Mouse (Mus musculus) heart, embryonic 14.5 days (tissue): Measurements from ENCODE around the gene Rab44. TPM values are rescaled to one million over a fixed set of nuclear protein-coding genes. Genes with fewer than 3 reads are reported as not detected.

ENCODE experiments used
- ATAC-seq: fragments of 200-750 bp; cut with Nextera tagmentation; 2 replicates; pipeline ENCODE4 v1.8.0; 2017; ENCODE audit warnings: low read depth, moderate TSS enrichment; ENCODE audit not compliant: insufficient number of reproducible peaks, insufficient read depth, low FRiP score
- H3K27ac ChIP-seq, 2 experiments: fragments of 200-500 bp in 1 of 2; fragments of 300-500 bp in 1 of 2; sonication (generic) in 1 of 2; replicated peaks in 1 of 2; 2 replicates each; pipeline ENCODE4 v1.5.1; 2012 to 2014; ENCODE audit warnings: low read depth in 2 of 2, low read length in 2 of 2, control low read depth in 1 of 2, mild to moderate bottlenecking in 1 of 2, mixed read lengths in 1 of 2; ENCODE audit not compliant: control insufficient read depth in 1 of 2, insufficient read depth in 1 of 2
- H3K27me3 ChIP-seq: fragments of 300-500 bp; sonication (generic); 2 replicates; pipeline ENCODE4 v1.6.1; 2014; ENCODE audit warnings: mild to moderate bottlenecking, low read length, control low read depth; ENCODE audit not compliant: control insufficient read depth, insufficient read depth
- H3K36me3 ChIP-seq: fragments of 300-500 bp; sonication (generic); 2 replicates; pipeline ENCODE4 v1.6.1; 2014; ENCODE audit warnings: mild to moderate bottlenecking, control low read depth, low read length, mixed read lengths; ENCODE audit not compliant: control insufficient read depth, insufficient read depth
- H3K4me1 ChIP-seq, 2 experiments: fragments of 200-500 bp in 1 of 2; fragments of 300-500 bp in 1 of 2; sonication (generic) in 1 of 2; 2 replicates each; pipeline ENCODE4 v1.6.1; 2012 to 2014; ENCODE audit warnings: low read length in 2 of 2, control low read depth in 1 of 2, mixed read lengths in 1 of 2; ENCODE audit not compliant: control insufficient read depth in 2 of 2, insufficient read depth in 2 of 2
- H3K4me2 ChIP-seq: fragments of 300-500 bp; sonication (generic); 2 replicates; pipeline ENCODE4 v1.6.1; 2014; ENCODE audit warnings: mild to moderate bottlenecking, low read length
- H3K4me3 ChIP-seq, 2 experiments: fragments of 200-500 bp in 1 of 2; fragments of 300-500 bp in 1 of 2; sonication (generic) in 1 of 2; 2 replicates each; pipeline ENCODE4 v1.5.1; 2012 to 2014; ENCODE audit warnings: low read length in 2 of 2, mild to moderate bottlenecking in 2 of 2, control low read depth in 1 of 2, low read depth in 1 of 2, moderate library complexity in 1 of 2; ENCODE audit not compliant: control insufficient read depth in 1 of 2, insufficient read depth in 1 of 2
- H3K9ac ChIP-seq: fragments of 300-500 bp; sonication (generic); 2 replicates; pipeline ENCODE4 v1.6.1; 2014; ENCODE audit warnings: mild to moderate bottlenecking, low read length
- H3K9me3 ChIP-seq: fragments of 300-500 bp; sonication (generic); 2 replicates; pipeline ENCODE4 v1.6.1; 2016; ENCODE audit warnings: low read length, control low read depth; ENCODE audit not compliant: control insufficient read depth
- WGBS: fragments of 180-500 bp; shearing (Covaris S2); extraction: QIAGEN DNeasy Blood & Tissue Kit; methylation state at CpG from one replicate; pipeline ENCODE4 v1.1.7; 2014; 5-methylcytosine and 5-hydroxymethylcytosine counted together
- polyA plus RNA-seq: library from polyadenylated mRNA; unstranded; fragments of >200 nt; fragmentation: Nextera tagmentation; extraction: Ambion mirVana; gene quantifications from 2 replicates; pipeline ENCODE4 v1.2.1, GENCODE M21; 2014

Rab44 gene
- polyA plus RNA-seq, 1 experiment from 2014 or later: 0.23 TPM

DNA sequence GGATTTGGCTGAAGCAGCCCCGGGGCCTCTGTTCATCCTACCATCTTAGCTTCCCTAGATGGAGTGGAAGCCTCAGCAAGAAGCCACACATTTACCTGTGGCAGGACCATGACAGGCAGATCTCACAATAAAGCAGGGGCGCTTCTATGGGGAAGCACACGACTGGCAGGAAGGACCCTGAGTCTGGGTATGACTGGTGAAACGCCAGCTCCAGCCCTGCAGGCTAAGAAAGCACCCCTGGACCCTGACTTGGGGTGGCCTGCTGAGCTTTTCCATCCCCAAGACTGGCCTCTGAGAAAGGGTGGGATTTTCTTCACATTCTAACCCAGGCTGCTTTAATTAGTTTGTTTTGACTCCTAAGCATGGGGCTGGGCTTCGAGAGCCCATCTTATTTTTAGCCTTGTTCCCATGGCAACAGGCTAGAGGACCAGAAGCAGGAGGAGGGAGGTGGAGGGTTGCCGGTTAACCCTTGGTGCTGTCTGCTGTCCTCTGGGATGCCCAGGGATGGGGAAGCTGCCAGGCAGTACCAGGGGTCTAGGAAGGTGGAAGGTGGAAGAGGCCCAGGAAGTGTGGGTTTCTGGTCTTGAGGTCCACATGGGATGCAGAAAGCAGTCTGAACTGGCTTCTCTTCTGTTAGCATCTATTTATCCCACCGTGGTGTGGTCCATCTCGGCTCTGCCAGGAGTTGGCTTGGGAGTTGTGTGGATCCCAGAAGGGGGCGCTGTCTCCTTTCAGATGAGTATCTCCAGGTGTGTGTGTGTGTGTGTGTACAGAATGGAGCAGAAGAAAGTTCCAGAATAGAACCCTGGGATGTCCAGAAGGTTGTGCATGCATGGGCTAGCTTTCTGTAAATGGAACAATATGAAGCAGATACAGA, 62.7 kb downstream of the Rab44 start:
- peak; percentile 53; the same call in 1 of the 2 replicates for ATAC-seq
- H3K36me3 ChIP-seq: no peaks in the 10 kb centered on the region
- WGBS: 21% methylated on average over 9 of the region's 9 CpGs
- H3K4me2 ChIP-seq: peak overlapping the region; percentile 29
- H3K4me3 ChIP-seq: no peak overlapping the region
- H3K4me1 ChIP-seq: peaks cover 19 to 31% of the 10 kb centered on the region in 2 experiments
- H3K27ac ChIP-seq: peak overlapping the region in 1 of 2 experiments; percentile 26; a peak in 1 of 4 replicates
- no peaks in the 10 kb centered on the region for H3K27me3 ChIP-seq
- peak overlapping the region; percentile 10; the same call in 1 of the 2 replicates for H3K9ac ChIP-seq
- no peaks in the 10 kb centered on the region for H3K9me3 ChIP-seq

DNA sequence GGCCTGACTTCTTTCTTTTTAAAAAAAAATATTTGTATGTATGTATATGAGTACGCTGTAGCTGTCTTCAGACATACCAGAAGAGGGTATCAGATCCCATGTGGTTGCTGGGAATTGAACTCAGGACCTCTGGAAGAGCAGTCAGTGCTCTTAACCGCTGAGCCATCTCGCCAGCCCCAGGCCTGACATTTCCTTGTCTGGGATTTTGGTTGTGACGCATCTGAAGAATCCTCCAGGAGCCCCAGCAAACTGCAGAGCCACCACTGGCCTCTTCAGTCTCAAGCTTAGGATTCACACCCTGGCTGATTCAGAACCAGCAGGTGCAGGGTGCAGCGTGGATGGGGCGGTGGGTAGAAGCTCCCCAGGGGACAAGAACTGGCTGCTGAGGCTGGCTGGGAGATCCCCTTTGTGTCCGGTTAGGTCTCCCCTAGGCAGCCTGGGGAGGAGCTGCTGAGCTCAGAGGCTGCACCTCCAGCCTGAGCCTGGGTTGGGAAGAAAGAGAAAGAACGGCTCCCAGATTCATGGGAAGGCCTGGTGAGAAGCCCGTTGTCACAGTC, 64.6 kb downstream of the Rab44 start:
- Histone ChIP-seq H3K4me3 (no peak overlapping the region), H3K36me3 (no peaks in the 10 kb centered on the region), H3K27me3 (no peaks in the 10 kb centered on the region), H3K9me3 (no peaks in the 10 kb centered on the region), H3K9ac (no peak overlapping the region), H3K4me1 (peaks cover 19 to 26% of the 10 kb centered on the region in 2 experiments), H3K27ac (peak overlapping the region in 1 of 2 experiments; percentile 44; a peak in 2 of 4 replicates), H3K4me2 (no peak overlapping the region)
- WGBS: 73% methylated on average over 9 of the region's 9 CpGs
- no peak for ATAC-seq

DNA sequence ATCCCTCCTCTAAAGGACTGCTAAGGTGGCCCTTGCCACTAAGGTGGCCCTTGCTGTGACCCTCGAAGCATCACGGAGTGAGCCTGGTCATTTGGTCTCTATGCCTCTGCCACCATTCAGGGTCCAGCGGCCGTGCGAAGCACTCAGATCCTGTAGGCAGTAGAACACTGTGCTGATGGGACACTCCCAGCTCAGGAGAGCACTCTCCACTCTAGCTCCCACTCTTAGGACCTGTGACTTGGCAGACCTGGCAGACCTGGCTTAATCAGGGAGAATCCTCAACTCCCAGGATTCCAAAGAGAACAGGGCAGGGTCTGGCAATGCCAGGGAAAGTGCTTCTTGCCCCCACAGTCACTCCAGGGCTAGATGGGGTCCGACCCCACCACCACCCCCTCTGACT, 66.0 kb downstream of the Rab44 start:
- ATAC-seq: no peak

DNA sequence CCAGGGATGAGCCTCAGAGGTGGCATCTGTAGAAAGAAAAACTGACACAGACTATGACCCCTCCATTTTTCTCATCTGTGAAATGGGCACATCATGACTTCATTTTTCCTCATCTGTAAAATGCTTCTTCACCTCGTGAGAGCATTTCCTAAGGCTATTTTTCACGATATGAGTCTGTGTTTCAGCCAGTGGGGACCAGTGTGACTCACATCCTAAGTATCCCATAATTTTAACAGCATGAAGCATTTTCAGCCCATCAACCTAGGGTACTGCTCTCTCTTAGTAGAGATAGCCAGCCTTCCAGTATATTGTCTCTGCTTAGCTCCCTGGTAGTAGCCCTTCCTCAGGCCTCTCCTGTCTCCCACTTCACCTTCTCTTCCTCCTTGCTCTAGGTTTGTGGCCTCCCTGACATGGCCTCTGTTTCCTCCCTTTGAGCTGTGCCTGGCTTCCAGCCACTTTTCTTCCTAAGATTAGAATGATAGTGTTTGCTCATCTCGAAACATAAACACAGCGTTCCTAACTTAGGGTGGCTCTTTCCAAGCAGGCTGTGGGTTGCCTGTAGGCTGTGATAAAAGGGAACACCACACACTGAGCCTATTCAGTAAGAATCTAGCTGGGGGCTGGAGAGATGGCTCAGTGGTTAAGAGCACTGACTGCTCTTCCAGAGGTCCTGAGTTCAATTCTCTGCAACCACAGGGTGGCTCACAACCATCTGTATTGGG, 66.6 kb downstream of the Rab44 start:
- H3K27ac ChIP-seq: no peak overlapping the region
- no peak for ATAC-seq
- no peaks in the 10 kb centered on the region for H3K27me3 ChIP-seq

More for the DNA sequence above, 66.0 kb downstream of the Rab44 start:
- no peak overlapping the region for H3K9ac ChIP-seq
- no peaks in the 10 kb centered on the region for H3K9me3 ChIP-seq
- WGBS: 90% methylated on average over 6 of the region's 6 CpGs
- no peaks in the 10 kb centered on the region for H3K27me3 ChIP-seq
- H3K36me3 ChIP-seq: no peaks in the 10 kb centered on the region
- H3K4me3 ChIP-seq: no peak overlapping the region
- 0 out of 4 replicates have a peak overlapping the region, but pooled peaks of 1 of the 2 experiments have one; percentile 28 for H3K27ac ChIP-seq
- no peak overlapping the region for H3K4me2 ChIP-seq
- peaks cover 19 to 26% of the 10 kb centered on the region in 2 experiments for H3K4me1 ChIP-seq

DNA sequence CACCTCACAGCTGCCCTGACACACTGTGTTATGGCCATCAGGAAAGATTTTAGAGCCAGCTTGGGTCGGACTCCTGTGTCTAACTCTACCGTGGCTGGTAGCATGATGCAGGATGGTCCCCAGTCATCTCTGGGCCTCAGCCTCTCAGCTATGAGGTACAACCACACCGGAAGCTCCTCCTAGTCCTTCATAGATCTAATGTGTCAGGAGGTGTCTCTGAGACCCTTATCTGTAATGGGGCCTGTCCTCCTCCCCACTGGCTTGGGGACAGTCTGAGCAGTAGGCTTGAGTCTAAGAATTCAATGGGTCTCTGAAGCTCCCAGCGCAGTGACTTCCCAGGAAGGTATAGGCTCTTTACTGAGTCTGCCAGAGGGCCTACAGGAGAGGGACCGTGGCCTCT, 67.8 kb downstream of the Rab44 start:
- no peak overlapping the region for H3K4me2 ChIP-seq
- no peak overlapping the region for H3K27ac ChIP-seq
- peaks cover 11% of the 10 kb centered on the region in 2 experiments for H3K4me1 ChIP-seq
- H3K9ac ChIP-seq: no peak overlapping the region
- no peak for ATAC-seq
- no peak overlapping the region for H3K4me3 ChIP-seq
- H3K27me3 ChIP-seq: no peaks in the 10 kb centered on the region
- H3K36me3 ChIP-seq: no peaks in the 10 kb centered on the region
- WGBS: 54% methylated on average over 5 of the region's 5 CpGs
- H3K9me3 ChIP-seq: no peaks in the 10 kb centered on the region

More for the DNA sequence above, 66.6 kb downstream of the Rab44 start:
- H3K9ac ChIP-seq: no peak overlapping the region
- 53% methylated on average over 4 of the region's 4 CpGs for WGBS
- H3K4me2 ChIP-seq: no peak overlapping the region
- H3K4me3 ChIP-seq: no peak overlapping the region
- H3K4me1 ChIP-seq: peaks cover 20 to 23% of the 10 kb centered on the region in 2 experiments
- H3K36me3 ChIP-seq: no peaks in the 10 kb centered on the region
- no peaks in the 10 kb centered on the region for H3K9me3 ChIP-seq

DNA sequence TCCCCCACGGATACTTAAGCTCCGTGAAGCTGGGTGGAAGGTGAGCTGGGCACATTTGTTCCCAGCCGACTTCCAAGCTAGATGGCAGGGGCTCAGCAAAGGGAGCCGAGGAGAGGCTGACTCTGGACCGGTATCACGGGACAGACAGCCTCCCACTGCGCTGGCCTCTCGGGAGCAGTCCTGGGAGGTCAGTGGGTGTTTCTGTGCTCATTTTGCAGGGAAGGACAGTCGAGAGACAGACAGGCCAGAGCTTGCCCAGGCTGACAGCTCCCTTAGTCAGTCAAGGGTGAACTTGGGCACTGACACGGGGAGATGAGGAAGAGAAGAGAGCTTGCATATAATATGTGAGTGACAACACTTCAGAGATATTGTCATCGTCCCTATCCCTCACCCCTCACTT, 69.2 kb downstream of the Rab44 start:
- no peak for ATAC-seq
- H3K4me1 ChIP-seq: peaks cover 9% of the 10 kb centered on the region in 2 experiments; a peak in 1 of 4 replicates
- no peak overlapping the region for H3K27ac ChIP-seq
- H3K36me3 ChIP-seq: no peaks in the 10 kb centered on the region
- H3K9me3 ChIP-seq: no peaks in the 10 kb centered on the region
- H3K4me3 ChIP-seq: no peak overlapping the region
- H3K9ac ChIP-seq: no peak overlapping the region
- H3K27me3 ChIP-seq: no peaks in the 10 kb centered on the region
- 59% methylated on average over 11 of the region's 11 CpGs for WGBS
- H3K4me2 ChIP-seq: no peak overlapping the region

DNA sequence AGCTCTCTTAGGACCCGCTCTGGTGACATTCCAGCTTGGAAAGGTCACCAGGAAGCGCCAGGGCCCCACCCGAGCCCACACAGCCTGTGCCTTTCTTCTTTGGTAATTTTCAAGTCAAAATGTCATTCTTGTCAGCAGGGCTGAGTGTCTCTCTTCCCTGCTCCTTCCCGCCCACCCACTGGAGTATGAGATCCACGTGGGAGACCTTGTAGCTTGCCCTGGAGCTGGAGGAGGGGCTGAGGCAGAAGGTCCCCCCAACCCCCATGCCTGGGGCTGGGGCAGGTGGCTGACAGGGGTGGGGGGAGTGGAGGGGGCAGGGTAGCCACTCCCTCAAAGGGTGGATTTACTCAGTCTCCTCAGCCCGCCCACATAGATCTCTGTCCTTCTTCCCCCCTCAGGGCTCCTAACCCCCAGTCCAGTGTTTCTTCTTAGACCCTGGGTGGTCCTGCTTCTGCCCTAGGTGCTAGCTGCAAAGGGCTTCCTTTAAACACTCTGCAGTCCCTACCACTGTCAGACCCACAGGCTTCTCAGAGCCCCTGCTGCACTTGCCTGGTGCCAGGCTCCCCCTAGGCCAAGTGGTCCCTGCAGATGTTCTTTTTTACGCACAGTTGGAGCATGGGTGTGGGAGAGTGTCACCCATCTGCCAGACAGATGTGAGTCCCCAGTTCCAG, 71.6 kb downstream of the Rab44 start:
- WGBS: 50% methylated on average over 7 of the region's 7 CpGs
- no peak for ATAC-seq

More for the DNA sequence above, 71.6 kb downstream of the Rab44 start:
- no peak overlapping the region for H3K9ac ChIP-seq
- H3K27ac ChIP-seq: no peak overlapping the region
- no peaks in the 10 kb centered on the region for H3K9me3 ChIP-seq
- H3K27me3 ChIP-seq: peaks cover 5% of the 10 kb centered on the region; the same call in 1 of the 2 replicates
- H3K4me3 ChIP-seq: no peak overlapping the region
- H3K36me3 ChIP-seq: no peaks in the 10 kb centered on the region
- peaks cover 5 to 12% of the 10 kb centered on the region in 2 experiments; a peak in 3 of 4 replicates for H3K4me1 ChIP-seq
- no peak overlapping the region for H3K4me2 ChIP-seq
